Mouse (Mus musculus) mouse trophoblast stem cell (cell line): ENCODE data around the gene Snx18.

ENCODE experiments used
- in situ Hi-C, 2 experiments: fragments of 300-500 bp; cut with MseI, MboI; formaldehyde crosslinking; loops; 2 replicates in 1 of 2; 3 replicates in 1 of 2; pipeline ENCODE4 v1.15.1; 2025

Snx18 gene

DNA sequence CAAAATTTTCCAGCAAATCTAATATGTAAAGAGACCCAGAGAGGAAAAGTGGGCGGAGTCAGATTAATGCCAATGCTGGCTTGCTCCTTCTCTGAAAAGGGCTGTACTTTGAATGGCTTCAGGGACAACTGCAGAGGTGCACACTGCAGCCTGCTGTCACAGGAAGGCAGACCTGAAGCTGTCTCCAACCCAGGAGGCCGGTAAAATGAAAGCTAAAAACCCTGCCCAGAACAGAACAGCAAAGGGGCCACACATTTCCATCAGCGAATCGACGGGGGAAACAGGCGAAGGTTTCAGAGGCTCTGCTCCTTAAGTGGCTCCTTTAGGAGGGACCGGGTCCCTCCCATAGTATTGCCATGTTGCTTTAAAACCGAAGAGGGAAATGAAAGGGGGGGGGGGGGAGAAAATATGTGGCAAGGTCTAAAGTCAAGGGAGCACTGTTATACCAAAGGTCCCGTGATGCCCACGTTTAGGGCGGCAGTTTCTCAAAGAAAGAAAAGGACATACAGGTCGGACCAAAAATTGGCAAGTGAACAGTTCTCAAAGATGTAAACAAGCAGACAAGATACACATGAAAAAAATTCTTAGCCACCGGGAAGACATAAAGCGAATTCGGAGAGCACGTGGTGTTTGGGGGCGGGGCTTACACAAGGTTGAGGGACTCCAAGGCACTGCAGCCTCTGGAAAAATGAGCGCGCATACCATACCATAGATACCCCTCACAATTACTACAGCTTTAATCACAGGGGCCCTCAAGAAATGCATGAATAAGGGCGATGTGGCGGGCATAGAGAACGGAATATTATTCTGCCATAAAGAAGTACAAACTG, 18.4 kb downstream of the Snx18 start:
- in situ Hi-C loops: no loop called here

DNA sequence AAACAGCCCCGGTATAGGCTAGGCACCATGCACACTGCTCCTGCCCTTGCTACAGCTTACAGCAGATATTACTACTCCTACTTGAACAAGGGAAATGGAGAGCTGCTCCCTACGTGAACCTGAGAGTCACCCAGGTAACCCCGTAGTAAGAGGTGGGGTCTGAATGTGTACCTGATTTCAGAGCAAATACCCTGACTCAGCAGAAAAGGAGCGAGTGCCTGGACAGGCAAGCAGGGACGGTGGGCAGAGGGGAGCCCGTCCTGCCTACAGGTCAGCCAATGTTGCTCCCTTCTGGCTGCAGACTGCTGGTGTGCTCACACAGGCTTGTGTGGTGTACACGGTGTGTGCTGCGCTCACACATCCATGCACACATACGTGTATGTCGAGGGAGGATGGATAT, 20.7 kb downstream of the Snx18 start:
- in situ Hi-C loops: no loop called here

DNA sequence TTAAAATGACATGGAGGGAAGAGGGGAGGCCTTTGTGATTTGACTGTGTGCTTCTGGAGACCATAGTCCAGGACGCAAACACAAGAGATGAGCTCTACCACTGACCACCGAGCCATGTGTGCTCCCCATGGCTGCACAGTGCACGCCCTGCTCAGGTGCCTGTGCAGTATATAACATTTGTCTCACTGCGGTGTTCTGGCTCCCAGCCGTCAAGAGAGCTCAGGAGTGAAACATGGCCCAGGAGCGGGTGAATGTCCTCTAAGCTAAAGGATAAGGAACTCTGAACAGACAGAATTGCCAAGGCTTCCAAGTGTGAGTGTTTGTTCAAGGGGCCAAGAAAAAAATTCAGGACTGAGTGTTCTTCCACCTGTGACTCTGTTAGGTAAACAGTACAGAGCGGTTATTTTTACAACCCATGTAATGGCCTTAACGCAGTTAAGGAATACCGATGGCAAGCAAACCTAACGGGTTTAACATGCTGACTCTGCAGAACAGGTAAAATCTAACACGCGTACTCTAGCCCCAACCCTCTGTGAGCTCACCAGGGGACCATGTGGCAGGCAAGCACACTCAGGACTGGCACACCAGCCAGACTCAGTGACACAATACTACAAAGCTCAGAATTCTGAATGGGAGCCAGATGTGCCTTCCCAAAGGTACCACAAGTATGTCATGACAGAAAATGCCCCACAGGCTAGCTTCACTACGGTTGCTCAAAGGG, 21.4 kb downstream of the Snx18 start:
- in situ Hi-C loops: no loop called here

DNA sequence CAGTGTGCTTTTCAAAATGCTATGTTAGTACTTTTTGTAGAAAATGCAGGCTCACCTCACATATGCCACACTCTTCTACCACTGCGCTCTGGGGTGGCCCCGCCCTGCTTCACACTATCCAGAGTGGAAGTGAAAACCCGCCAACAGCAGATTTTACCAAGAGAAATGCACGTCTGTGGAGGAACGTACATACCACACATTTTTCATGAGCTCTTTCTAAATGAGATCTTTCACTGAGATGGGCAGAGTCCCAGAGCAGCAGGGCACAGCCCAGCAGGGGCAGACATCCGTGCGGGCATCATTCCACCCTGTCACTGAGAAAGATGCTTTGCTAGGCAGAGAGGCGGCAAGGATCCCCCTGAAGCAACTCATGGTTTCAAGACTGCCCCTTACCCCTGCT, 22.4 kb downstream of the Snx18 start:
- in situ Hi-C loops: no loop called here

DNA sequence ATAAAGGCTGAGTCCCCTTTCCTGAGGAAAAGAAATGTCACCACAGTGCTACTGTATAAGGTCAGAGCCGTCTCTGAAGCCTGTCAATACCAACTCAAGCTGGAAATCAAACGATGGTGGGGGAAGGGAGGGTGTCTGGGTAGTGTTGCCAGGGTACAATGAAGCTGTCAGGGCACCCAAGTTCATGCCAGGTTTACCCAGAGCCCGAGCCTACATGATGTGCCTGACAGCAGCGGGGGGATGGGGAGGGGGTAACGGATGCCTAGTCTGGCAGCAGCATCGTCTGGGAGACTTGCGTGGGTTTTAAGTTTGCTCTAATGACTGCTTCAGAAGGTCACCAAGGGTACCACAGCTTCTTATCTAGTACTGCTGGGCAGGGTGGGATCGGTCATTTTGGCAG, 23.1 kb downstream of the Snx18 start:
- in situ Hi-C loops: no loop called here

DNA sequence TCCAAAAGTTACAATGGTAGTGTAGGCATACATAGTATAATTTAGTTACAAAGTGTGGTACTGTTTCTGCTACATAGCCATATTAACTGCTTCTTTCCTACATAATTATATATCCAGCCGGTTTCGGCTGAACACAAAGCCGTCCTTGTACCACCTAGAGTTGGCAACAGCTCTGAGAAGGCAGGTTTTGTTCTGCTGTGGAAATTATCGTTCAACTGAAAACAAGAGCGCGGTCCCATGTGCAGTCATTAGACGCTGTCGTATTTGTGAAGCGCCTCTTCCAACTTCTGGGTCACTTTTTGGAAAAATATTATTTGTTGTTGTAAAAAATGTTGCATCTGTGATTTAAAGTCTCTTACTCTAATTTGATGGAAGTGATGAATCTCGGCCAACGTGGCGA, 24.0 kb downstream of the Snx18 start:
- in situ Hi-C loops: no loop called here

DNA sequence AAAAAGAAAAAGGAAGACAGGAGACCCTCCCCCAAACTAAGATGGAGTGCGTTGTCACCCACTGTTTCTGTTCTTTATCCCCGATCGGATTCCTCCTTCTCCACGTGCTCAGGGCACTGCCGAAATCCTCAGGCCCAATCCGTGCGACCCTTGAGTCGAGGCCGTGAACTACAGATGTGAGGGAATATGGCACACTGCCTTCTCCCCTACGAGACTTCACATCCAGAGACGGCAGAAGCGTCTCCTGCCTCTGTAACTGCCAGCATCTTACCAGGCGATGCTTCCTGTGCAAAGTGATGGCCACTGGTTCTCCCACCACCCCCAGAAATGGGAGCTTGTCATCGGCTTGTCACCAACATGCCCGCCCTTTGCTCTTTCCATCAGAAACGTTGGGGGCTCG, 24.7 kb downstream of the Snx18 start:
- in situ Hi-C loops: no loop called here

DNA sequence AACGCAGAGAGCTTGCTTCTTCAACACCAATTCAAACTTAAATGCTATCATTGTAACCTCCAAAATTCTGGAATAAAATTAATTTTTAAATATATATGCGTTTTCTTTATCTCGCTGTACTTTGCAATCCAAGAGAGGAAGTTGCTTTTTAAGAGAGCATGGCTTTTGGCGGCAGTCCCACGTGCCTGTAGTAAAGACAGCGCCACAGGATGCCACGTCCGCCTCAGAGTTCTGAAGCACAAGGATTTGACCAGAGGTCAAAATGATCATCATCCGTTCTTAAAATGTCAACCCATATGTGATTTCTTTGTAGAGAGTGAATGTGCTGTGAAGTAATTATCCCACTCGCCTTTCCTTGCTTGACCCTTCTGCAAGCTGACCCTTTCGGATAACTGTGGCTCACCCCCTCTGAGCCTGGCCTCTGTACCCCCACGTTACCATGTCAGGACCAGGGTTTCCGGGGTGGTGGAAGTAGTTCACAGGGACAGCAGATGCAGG, 25.6 kb downstream of the Snx18 start:
- in situ Hi-C loops: no loop called here

DNA sequence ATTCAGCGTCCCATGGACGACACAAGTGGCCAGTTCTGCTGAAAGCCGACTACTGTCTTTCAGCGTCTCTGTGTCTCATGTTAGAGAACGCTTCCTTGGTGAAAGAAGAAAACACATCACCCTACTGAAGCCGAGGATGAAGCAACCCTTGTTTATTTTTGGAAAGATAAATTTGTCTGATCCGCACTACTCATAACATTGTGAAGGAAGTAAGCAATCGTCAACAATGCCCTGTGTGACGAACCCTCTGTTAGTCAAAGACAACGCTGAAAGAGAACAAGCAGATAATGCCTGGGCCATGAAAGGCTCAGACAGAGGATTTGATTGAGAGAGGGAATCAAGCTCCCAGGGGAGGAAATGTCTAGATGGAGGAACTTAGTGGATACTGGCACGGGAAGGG, 27.0 kb downstream of the Snx18 start:
- in situ Hi-C loops: no loop called here

DNA sequence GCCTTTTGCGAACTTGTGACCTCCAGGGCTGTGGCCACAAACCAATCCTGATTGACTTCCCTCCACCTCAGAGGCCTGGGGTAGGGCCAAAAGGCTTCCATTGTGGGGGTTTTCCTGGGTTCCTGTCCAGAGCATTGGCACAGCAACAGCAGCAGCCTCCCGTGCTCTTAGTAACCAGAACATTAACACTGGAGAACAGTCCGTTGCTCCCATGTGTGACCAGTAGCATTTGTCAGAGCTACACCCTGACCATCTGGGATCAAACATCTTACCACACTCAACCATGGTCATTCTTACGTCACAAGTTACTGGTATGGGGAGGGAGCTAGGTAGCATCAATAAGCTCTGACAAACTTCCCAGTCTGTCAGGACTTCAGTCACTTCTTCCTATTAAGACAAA, 28.1 kb downstream of the Snx18 start:
- in situ Hi-C loops: no loop called here

- in situ Hi-C loops: no loop called here
Measured at GRCm38 (mm10) chr13:113589499-113589898, 28.9 kb downstream of the Snx18 start.

GRCm38 (mm10) chr13:113587200-113587936, 31.0 kb downstream of the Snx18 start:
- in situ Hi-C loops: no loop called here

DNA sequence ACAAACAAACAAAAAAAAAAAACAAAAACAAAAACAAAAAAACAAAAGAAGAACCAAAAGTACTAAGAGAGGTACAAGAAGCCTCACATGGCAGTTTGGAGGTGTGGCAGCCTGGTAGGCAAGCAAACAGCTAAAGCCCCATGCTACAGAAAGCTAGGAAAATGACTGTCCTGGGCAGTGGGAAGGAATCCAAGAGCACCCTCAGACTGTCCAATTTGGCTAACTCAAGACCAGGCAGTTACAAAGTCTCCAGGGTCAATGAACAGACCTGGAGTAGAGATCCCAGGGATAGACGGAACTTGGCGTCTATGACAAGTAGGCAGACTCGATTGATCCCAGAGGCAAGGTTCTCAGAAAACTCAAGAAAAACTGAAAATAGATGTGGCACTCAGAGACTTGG, 32.8 kb downstream of the Snx18 start:
- in situ Hi-C loops: no loop called here

- in situ Hi-C loops: no loop called here
Measured at GRCm38 (mm10) chr13:113584431-113584830, 33.9 kb downstream of the Snx18 start.

GRCm38 (mm10) chr13:113583563-113583962, 34.8 kb downstream of the Snx18 start:
- in situ Hi-C loops: no loop called here

- in situ Hi-C loops: no loop called here
Measured at GRCm38 (mm10) chr13:113582024-113582423, 36.3 kb downstream of the Snx18 start.

DNA sequence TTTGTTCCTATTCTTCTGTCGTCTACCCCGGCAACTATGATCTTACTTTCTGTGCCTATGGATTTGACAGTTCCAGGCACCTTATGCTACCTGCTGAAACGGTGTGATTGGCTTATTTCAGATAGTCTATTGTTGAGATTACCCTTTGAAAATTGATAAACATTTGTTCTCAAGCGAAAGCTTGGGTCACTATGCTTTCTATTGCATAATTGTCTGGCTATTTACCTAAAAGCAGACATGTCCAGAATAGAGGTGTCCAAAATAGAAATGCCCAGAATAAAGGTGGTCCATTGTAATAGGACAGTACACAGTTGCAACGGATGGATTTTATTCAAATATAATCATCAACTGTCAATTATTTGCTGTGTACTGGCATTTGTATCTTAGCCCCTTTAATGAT, 36.9 kb downstream of the Snx18 start:
- in situ Hi-C loops: no loop called here

DNA sequence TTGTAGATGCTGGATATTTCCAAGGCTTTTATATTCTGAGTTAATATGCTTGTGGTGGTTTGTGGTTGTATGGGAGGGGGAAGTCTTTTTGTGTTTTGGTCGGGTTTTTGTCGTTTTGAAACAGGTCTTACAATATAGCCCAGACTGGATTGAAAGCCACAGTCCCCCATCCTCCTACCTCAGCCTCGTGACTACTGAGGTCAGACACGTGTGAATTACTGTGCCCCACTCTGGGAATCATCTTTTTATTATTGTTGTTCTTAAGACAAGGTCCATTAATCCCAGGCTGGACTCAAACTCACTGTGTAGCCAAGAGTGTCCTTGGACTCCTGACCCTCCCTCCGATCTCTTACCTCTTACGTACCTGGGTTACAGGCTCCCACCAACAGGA, 38.0 kb downstream of the Snx18 start:
- in situ Hi-C loops: no loop called here

- in situ Hi-C loops: no loop called here
Measured at GRCm38 (mm10) chr13:113579788-113580399, 38.5 kb downstream of the Snx18 start.

DNA sequence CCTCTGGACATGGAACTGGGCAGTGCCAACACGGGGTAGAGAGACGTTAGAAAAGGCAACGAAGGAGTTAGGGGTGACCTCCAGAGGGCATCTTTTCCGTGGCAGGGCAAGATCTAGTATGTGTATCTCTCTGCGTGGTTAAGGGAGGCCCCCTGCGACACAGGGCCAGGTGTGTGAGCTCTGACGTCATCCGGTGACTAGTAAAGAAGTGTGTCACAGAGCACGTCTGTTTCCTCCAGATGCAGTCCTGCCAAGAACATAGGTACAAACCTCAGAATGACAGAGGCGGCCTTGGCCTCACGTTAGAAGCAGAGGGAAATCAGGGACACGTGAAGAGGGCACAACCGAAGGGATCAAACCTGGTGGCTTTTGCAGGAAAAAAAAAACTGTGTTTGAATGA, 44.1 kb downstream of the Snx18 start:
- in situ Hi-C loops: no loop called here

GRCm38 (mm10) chr13:113573377-113573776, 45.0 kb downstream of the Snx18 start:
- in situ Hi-C loops: no loop called here
